Mouse (Mus musculus): ENCODE results near the gene Rbm15. TPM values are rescaled to one million over a fixed set of nuclear protein-coding genes. Genes with fewer than 3 reads are reported as not detected.
A peak's percentile ranks its signal among the peaks of the same experiment; 100 is the strongest.

The Rbm15 gene
- 5.3 and 5.9 TPM in 2 replicates for polyA plus RNA-seq (2012; rRNA removed)

DNA sequence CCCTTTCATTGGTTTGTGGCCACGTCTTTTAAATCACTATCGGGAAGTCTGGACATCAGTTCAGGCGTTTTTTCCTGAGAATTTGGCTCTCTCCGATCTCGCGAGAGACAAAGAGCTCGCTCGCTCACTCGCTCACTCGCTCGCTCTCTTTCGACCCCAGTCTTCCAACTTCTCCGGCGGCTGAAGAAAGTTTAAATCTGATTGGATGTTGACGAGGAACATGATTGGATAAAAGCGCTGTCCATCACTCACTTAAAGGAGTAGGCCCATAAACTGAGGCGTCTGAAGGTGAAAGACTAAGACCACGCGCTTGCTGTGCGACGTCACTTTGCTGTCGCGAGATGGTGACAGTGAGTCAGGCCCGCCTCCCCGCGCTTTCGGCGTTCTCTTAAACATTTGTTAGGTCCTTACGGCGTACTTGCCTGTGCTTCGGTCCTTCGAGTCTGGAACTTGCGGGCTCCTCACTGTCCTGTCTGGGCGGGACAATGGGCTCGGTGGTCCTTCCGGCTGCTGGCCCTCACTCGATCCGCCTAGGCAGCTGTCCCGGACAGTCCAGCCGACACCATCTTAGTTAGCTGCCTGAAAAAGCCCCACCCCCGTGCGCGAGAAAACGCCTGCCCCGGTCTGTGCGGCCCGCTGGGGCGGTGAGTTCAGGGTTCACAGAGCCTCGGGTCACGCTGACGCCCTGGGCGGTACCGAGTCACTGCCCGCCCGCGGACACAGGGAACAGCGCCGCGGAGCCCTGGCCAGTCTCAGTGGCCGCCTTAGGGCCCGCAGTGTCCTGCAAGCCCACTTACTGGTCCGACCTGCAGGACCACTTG lies at the start of gene Rbm15:
Gene Rbm15 (minus strand): TSS at position 293 of the 821 bp plus-strand sequence.
- peak; percentile 99 to 100 for DNase-seq (ENCODE audit: extremely low spot score in 1 of 2, low spot score in 1 of 2)

DNA sequence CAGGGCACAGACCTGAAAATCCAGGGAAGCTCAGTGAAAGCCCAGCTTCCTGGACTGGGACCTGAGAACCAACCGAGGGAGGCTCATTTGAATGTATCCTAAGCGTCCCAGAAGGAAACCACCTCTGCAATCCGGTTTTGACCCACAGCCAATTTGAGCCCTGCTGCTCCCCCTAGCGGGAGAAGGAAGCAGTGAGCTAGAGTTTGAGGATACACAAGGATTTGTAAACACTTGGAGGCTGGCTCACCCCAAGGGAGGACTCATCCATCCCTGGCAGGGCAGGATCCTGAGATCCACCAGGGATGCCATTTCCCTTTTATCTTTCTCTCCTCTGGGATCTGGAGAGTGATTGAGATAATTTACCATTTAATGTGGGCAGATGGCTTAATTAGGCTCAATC lies 45.9 kb upstream of the Rbm15 start:
- DNase-seq (ENCODE audit: extremely low spot score in 1 of 2, low spot score in 1 of 2), result peak in 1 of 2 experiments; percentile 77

GRCm38 (mm10) chr3:107378626-107379025 lies 45.2 kb upstream of the Rbm15 start:
- no peak for DNase-seq (ENCODE audit: extremely low spot score in 1 of 2, low spot score in 1 of 2)

- no peak for DNase-seq (ENCODE audit: extremely low spot score in 1 of 2, low spot score in 1 of 2)
Measured at GRCm38 (mm10) chr3:107374948-107375664, 41.6 kb upstream of the Rbm15 start.

DNA sequence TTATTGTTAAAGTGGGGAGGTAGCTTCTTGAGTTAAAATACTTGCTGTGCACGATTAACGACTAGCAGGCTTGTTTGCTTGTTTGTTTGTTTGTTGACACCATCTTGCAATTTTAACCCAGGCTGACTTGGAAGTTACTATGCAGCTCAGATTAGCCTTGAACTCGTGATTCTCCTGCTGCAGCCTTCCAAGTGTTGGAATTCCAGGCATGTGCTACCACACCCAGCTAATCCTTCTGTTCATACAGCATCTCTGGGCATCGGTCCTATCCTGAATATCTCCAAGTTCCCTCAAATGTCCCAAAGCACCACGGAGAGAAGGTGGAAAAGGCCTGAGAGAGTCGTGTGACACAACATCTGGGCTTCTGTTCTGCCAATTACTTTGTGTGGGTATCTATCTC lies 35.7 kb upstream of the Rbm15 start:
- DNase-seq (ENCODE audit: extremely low spot score in 1 of 2, low spot score in 1 of 2), result no peak

DNA sequence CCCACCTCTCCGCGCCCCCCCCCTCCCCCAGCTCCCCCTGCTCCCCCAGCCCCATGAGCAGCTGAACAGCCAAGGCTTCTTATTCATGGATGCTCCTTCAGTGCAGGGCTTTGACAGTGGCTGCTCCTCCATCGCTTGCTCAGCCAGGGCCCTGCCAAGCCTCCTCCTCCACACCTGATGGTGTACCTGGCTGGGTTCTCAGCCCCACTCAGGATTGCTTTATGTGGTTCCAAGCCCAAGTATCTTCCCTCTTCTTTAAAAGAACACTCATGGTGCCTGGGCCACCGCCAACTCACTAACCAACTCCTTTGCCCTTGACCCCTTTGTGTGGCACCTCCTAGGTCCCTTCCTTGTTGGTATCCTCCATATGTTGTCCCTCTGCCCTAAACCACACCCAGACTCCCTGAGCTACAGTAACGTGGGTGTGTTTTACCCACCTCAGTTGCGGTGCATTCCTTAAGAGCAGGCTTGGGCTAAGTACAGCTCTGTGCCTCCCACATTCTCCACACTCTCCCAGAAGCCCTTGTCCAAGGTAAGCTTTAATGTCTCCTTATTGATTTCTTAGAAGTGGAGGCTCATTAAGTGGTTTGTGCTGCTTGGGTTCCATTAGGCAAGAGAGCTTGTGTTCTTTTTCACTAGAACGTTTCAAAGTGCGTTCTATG lies 34.6 kb upstream of the Rbm15 start:
- DNase-seq (ENCODE audit: extremely low spot score in 1 of 2, low spot score in 1 of 2), result no peak

DNA sequence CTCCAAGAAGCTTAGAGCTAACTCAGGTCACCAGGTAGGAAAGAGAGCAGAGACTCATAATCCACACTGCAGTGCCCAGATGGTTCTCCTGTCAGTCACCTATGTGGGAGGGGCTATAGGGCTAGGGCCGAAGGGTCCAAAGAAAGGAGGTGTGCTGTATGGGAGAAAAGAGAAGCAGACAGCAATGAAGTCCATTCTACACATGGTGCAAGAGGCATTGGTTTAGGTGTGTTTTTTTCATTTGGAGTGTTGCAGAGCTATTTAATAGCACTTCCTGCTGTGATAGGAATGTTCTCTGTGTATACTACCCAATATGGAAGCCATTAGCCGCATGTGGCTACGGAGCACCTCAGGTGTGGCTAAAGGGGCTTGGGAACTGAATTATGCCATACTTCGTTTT lies 31.9 kb upstream of the Rbm15 start:
- DNase-seq (ENCODE audit: extremely low spot score in 1 of 2, low spot score in 1 of 2), result no peak

DNA sequence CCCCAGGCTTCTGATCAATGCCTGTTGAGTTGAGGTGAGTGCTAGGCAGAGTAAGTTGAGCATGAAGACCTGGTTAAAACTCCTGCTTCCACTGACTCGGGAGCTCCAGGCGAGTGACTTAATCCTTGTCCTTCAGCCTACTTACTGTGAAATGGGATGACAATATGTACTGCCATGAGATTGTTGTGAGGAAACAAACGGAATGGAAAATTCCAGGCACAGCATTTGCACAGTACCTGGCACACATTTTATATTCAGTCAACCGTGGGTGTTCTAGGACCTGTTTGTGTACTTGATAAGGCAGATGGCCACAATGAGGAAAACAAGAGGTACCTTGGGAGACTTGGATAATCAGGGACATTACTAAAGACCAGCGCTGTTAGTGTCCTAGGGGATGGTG lies 29.9 kb upstream of the Rbm15 start:
- no peak for DNase-seq (ENCODE audit: extremely low spot score in 1 of 2, low spot score in 1 of 2)

DNA sequence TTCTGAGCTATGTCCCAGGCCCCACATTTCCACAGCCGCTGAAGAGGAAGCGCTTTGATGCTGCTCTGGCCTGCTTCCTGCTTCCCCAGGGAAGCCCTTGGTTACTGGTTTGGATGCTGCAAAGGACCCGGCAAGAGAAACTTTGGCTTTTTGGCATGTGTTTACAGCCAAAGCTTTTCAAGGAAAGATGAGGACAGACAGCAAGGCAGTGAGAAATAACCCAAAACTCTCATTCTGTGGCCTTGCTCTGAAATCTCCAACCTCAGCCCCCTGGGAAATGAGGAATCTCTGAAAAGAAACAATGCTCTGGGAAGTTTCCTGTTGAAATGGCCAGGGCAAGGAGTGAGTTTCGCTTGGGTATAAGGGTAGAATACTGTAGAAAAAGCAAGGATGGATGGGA lies 26.9 kb upstream of the Rbm15 start:
- no peak for DNase-seq (ENCODE audit: extremely low spot score in 1 of 2, low spot score in 1 of 2)

GRCm38 (mm10) chr3:107357700-107358234 lies 24.3 kb upstream of the Rbm15 start:
- no peak for DNase-seq (ENCODE audit: extremely low spot score in 1 of 2, low spot score in 1 of 2)

- peak; percentile 56 to 91 for DNase-seq (ENCODE audit: extremely low spot score in 1 of 2, low spot score in 1 of 2)
Measured at GRCm38 (mm10) chr3:107356964-107357441, 23.5 kb upstream of the Rbm15 start.

- no peak for DNase-seq (ENCODE audit: extremely low spot score in 1 of 2, low spot score in 1 of 2)
Measured at GRCm38 (mm10) chr3:107355618-107356260, 22.3 kb upstream of the Rbm15 start.

DNA sequence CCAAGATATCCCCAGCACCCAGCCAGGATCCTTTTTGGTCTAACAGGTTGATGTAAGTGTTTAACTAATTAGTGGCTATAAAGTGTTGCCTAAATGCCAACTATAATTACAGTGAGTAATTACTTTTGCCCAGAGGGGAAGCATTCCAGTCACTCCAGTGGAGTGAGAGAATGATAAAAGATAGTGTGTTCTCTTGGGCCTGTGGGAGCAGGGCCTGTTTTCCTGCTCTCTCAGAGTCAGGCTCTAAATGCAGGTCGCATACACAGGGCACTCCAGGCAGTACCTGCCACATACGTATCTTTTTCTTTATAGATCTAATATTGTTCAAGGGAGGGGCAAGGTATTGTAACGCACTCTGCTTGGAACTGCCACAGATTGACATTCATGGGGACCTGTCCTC lies 18.2 kb upstream of the Rbm15 start:
- no peak for DNase-seq (ENCODE audit: extremely low spot score in 1 of 2, low spot score in 1 of 2)

DNA sequence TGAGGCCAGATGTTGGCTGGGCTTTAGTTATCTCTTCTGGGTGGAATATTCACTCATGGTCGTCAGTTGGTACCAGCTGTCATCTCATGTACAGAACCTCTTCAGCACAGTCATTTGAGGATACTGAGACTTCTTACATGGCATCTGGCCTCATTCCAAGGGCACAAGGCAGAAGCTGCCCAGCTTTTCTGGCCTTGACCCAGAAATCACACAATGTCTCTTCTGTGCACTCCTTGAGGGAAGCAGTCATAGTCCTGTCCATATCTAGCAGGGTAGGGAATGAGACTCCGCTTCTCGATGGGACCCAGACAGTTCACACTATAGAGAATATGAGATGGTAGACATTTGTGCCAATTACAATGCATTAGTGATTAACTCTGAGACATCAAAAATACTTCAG lies 15.5 kb upstream of the Rbm15 start:
- no peak for DNase-seq (ENCODE audit: extremely low spot score in 1 of 2, low spot score in 1 of 2)

DNA sequence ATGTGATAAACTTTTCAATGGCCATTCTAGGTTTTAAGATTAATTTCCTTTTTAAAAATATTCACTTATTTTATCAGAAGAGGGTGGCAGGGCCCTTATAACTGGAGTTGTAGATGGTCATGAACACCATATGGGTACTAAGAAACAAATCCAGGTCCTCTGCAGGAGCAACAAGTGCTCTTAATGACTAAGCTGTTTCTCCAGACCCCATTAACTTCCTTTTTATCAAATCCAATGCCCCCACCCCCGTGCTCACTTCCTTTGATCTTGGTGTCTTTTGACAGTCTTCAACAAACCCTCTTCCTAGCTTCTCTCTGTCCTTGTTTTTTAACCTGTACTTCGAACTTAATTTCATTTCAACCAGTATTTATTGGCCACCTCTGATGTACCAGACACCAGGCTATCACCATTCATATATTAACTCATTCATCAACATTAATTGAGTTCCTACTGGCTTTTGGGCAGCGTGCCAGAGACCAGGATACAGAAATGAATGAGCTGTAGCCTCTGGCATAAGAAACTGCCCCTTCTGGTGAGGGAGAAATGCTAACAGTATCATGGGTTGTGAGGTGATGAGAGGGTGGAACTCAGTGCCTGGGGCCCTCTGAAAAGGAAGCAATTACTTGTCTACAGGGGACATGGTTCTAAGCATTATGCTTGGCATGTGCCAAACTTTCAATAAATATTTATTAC lies 11.7 kb upstream of the Rbm15 start:
- DNase-seq (ENCODE audit: extremely low spot score in 1 of 2, low spot score in 1 of 2), result no peak

DNA sequence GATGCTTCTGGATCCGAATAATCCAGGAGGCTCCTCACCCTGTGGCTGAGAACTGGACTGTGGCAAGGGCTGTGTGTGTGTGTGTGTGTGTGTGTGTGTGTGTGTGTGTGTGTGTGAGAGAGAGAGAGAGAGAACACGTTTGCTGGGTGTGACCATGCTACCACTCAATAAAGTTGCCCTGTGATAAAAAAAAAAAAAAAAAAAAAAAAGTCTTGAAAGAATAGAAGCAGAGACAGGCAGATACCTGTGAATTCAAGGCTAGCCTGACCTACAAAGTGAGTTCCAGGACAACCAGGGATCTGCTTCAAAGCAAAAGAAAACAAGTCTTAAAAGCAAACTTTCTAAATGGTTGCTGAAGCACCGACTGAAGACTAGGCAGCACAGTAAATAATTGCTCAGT lies 10.5 kb upstream of the Rbm15 start:
- no peak for DNase-seq (ENCODE audit: extremely low spot score in 1 of 2, low spot score in 1 of 2)

DNA sequence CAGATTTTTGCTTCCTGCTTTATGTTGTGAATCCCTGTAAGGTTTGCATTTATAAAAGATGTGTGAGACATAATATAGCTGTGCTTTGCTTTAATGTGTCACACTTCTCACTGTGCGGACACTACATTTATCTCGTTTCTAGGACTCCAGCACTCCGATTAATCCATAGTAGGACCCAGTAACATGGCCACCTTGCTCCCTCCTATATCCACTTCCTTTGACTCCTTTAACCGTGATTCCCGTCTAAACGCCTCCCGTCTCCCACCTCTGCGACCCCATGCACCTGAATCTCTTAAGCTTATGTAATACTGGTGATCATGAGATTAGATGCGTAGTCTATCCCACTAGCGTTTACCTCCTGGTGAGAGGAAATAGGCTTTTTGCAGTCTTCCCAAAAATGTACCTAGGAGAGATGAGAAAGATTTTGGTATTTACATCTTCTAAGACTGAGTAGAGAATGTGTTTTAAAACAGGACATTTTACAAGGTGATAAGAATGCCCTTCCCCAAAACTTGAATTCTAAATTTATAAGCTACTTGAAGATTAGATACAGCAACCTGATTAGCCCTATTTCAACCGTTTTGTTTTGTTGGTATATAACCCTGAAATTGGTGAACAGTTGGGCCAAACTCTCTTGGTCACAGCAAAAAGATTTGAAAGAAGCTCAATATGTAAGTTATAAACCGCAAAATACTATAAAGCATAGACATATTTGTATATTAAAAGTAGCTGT lies 895 bp upstream of the Rbm15 start:
- no peak for DNase-seq (ENCODE audit: extremely low spot score in 1 of 2, low spot score in 1 of 2)

DNA sequence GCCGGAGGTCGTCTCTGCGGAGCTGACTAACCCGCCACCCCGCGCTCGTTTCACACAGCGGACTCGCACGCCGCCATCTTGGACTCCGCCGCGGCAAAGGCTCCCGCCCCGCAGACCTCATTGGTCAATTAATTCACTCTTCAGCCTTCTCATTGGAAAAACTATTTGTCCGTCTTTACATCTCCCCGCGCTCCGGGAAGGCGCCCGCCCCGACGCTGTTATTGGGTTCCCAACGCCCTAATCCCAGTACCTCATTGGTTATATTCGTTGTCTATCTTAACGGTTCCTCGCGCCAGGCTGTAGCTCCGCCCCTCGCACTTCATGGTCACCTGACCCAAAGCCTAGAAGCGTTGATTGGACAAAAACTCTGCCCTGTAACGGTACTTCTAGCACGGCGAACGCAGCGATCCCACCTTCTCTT lies 503 bp downstream of the Rbm15 start:
- DNase-seq (ENCODE audit: extremely low spot score in 1 of 2, low spot score in 1 of 2), result peak; percentile 99
